Mouse (Mus musculus) forebrain, embryonic 11.5 days (tissue): ENCODE measurements around the gene Rsrp1. TPM values are rescaled to one million over a fixed set of nuclear protein-coding genes. Genes with fewer than 3 reads are reported as not detected.
A peak's percentile ranks its signal among the peaks of the same experiment; 100 is the strongest.

Experiments used
- ATAC-seq: fragments of 200-750 bp; cut with Nextera tagmentation; replicated peaks from 2 replicates; pipeline ENCODE4 v1.8.0; 2017; ENCODE audit warnings: moderate TSS enrichment; ENCODE audit not compliant: low FRiP score
- DNase-seq: peaks from one replicate; pipeline ENCODE4 v3.0.0-alpha.2; 2017; ENCODE audit warnings: low spot score
- H3K27ac ChIP-seq: fragments of 300-500 bp; sonication (generic); 2 replicates; pipeline ENCODE4 v1.5.1; 2014; ENCODE audit warnings: low read depth, low read length
- H3K27me3 ChIP-seq: fragments of 300-500 bp; sonication (generic); 2 replicates; pipeline ENCODE4 v1.6.1; 2014; ENCODE audit warnings: mild to moderate bottlenecking, low read length, mixed read lengths; ENCODE audit not compliant: control insufficient read depth, insufficient read depth
- H3K36me3 ChIP-seq: fragments of 300-500 bp; sonication (generic); 2 replicates; pipeline ENCODE4 v1.6.1; 2014; ENCODE audit warnings: mild to moderate bottlenecking, low read length, moderate library complexity, mixed read lengths; ENCODE audit not compliant: control insufficient read depth, insufficient read depth
- H3K4me1 ChIP-seq: fragments of 300-500 bp; sonication (generic); replicated peaks from 2 replicates; pipeline ENCODE4 v1.6.1; 2014; ENCODE audit warnings: low read length, mixed read lengths; ENCODE audit not compliant: control insufficient read depth, insufficient read depth
- H3K4me2 ChIP-seq: fragments of 300-500 bp; sonication (generic); 2 replicates; pipeline ENCODE4 v1.6.1; 2014; ENCODE audit warnings: low read depth, mild to moderate bottlenecking, low read length, moderate library complexity, mixed read lengths; ENCODE audit not compliant: severe bottlenecking
- H3K4me3 ChIP-seq: fragments of 300-500 bp; sonication (generic); 2 replicates; pipeline ENCODE4 v1.5.1; 2014; ENCODE audit warnings: low read depth, low read length
- H3K9ac ChIP-seq: fragments of 300-500 bp; sonication (generic); 2 replicates; pipeline ENCODE4 v1.6.1; 2014; ENCODE audit warnings: low read length
- H3K9me3 ChIP-seq: fragments of 300-500 bp; sonication (generic); 2 replicates; pipeline ENCODE4 v1.6.1; 2016; ENCODE audit warnings: low read length, mixed read lengths; ENCODE audit not compliant: control insufficient read depth
- WGBS: fragments of 180-500 bp; shearing (Covaris S2); extraction: QIAGEN DNeasy Blood & Tissue Kit; methylation state at CpG from one replicate; pipeline ENCODE4 v1.1.7; 2014; 5-methylcytosine and 5-hydroxymethylcytosine counted together
- polyA plus RNA-seq: library from polyadenylated mRNA; unstranded; fragments of >200 nt; fragmentation: Nextera tagmentation; extraction: Ambion mirVana; gene quantifications from 2 replicates; pipeline ENCODE4 v1.2.1, GENCODE M21; 2014

Gene Rsrp1
- polyA plus RNA-seq, 1 experiment from 2014 or later: 356 TPM

GRCm38 (mm10) chr4:134967887-134968604 is 44.7 kb downstream of the Rsrp1 start:
- no peaks in the 10 kb centered on the region; the same call in 1 of the 2 replicates for H3K4me1 ChIP-seq
- H3K9me3 ChIP-seq: no peaks in the 10 kb centered on the region
- no peak overlapping the region for H3K27ac ChIP-seq
- ATAC-seq: no peak
- H3K4me3 ChIP-seq: no peak overlapping the region
- no peak overlapping the region for H3K4me2 ChIP-seq
- no peaks in the 10 kb centered on the region for H3K27me3 ChIP-seq
- H3K9ac ChIP-seq: no peak overlapping the region
- H3K36me3 ChIP-seq: no peaks in the 10 kb centered on the region
- DNase-seq: no peak
- WGBS: 82% methylated on average over 20 of the region's 20 CpGs

- ATAC-seq: no peak
- H3K4me2 ChIP-seq: no peak overlapping the region
Measured at GRCm38 (mm10) chr4:134968605-134968976, 45.2 kb downstream of the Rsrp1 start.

DNA sequence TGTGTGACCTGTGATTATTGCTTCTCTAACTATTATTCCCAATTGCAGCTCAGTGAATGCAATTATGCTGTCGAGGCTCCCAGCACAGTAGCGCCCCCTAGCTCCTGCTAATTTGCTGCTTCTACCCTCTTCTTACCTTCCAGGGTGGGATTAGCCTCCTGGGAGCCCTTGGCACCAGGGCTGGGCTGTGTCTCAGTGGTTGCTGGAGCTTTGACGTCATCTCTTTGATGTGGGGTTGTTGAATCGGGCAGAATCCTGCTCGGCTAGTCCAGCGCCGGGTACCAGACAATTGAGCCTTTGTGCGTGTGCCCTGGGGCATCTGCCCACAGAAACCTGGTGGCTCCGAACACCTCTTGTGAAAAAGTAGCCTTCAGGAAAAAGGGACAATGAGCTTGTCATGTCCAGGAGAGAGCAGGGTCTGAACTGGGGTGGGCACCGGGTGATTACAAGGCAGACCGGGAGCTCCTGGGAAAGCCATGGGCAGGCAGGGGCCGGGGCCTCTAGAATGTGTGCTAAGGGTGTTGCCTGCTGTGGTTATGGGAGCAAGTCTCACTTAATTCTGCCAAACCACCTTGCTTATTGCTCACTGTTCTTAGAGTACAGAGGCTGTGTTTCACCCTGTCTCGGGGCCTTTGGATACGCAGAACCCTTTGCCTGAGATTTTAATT is 52.0 kb downstream of the Rsrp1 start:
- Histone ChIP-seq H3K27me3 (no peaks in the 10 kb centered on the region), H3K36me3 (no peaks in the 10 kb centered on the region), H3K9me3 (no peaks in the 10 kb centered on the region; the same call in 1 of the 2 replicates), H3K4me2 (0 out of 2 replicates have a peak overlapping the region, but pooled peaks have one; percentile 26), H3K4me3 (no peak overlapping the region), H3K4me1 (no peaks in the 10 kb centered on the region), H3K9ac (no peak overlapping the region), H3K27ac (peak overlapping the region; percentile 50; the same call in 1 of the 2 replicates)
- ATAC-seq (peak; percentile 72; the same call in 1 of the 2 replicates), DNase-seq (peak; percentile 89)
- WGBS: 18% methylated on average over 14 of the region's 14 CpGs

More at GRCm38 (mm10) chr4:134968605-134968976, 45.2 kb downstream of the Rsrp1 start:
- 83% methylated on average over 18 of the region's 18 CpGs for WGBS
- Histone ChIP-seq H3K9me3 (no peaks in the 10 kb centered on the region; the same call in 1 of the 2 replicates), H3K36me3 (no peaks in the 10 kb centered on the region), H3K9ac (no peak overlapping the region), H3K27ac (no peak overlapping the region), H3K27me3 (no peaks in the 10 kb centered on the region), H3K4me3 (no peak overlapping the region), H3K4me1 (no peaks in the 10 kb centered on the region)
- no peak for DNase-seq

DNA sequence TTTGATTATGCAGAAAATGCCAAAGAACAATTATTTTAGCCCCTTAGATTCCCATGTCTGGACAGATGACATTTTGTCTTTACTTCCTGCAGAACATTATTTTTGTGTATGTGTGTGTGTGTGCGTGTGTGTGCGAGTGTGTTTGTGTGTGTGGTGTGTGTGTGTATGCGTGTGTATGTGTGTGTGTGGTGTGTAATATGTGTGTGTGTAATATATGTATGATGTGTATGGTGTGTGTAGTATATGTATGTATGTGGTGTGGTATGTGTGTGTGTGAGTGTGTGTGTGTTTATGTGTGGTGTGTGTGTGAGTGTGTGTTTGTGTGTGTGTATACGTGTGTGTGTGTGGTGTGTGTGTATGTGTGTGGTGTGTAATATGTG is 52.5 kb downstream of the Rsrp1 start:
- WGBS: 95% methylated on average over 4 of the region's 4 CpGs

More for the DNA sequence above, 52.5 kb downstream of the Rsrp1 start:
- Histone ChIP-seq H3K4me2 (no peak overlapping the region), H3K27ac (peak overlapping the region; percentile 50; the same call in 1 of the 2 replicates), H3K4me3 (no peak overlapping the region), H3K9me3 (no peaks in the 10 kb centered on the region; the same call in 1 of the 2 replicates), H3K4me1 (no peaks in the 10 kb centered on the region), H3K9ac (no peak overlapping the region), H3K36me3 (no peaks in the 10 kb centered on the region), H3K27me3 (no peaks in the 10 kb centered on the region)
- DNase-seq: no peak
- ATAC-seq: no peak

Other genes starting within 250 kb of the Rsrp1 start
- gene Man1c1, start 219.3 kb upstream of the Rsrp1 start, polyA plus RNA-seq: 5.2 and 5.3 TPM in 2 replicates
- 7.4 and 7.9 TPM in 2 replicates for gene Ldlrap1, start 155.6 kb upstream of the Rsrp1 start, polyA plus RNA-seq
- gene Maco1, start 70.2 kb upstream of the Rsrp1 start, polyA plus RNA-seq: 43.2 and 47.5 TPM in 2 replicates
- gene Rhd, start 59.1 kb upstream of the Rsrp1 start, polyA plus RNA-seq: 15.9 and 21.6 TPM in 2 replicates
- 114 and 117 TPM in 2 replicates for gene Tmem50a, start 8.6 kb upstream of the Rsrp1 start, polyA plus RNA-seq
- 59.0 and 66.7 TPM in 2 replicates for gene Syf2, start 7.3 kb downstream of the Rsrp1 start, polyA plus RNA-seq
- 0.04 and 0.07 TPM in 2 replicates for gene Runx3, start 197.1 kb downstream of the Rsrp1 start, polyA plus RNA-seq